Mouse (Mus musculus): ENCODE data around the gene Psen2. TPM values are rescaled to one million over a fixed set of nuclear protein-coding genes. Genes with fewer than 3 reads are reported as not detected.

The Psen2 gene
- total RNA-seq, 2 experiments from 2014 or later: 13.5 to 15.3 TPM

GRCm38 (mm10) chr1:180182731-180183130, 80.5 kb downstream of the Psen2 start:
- intact Hi-C loops (cut with DNase I): no loop called here
- DNase-seq: no peak

- intact Hi-C loops (cut with DNase I): no loop called here
- DNase-seq: peak in 1 of 2 experiments; percentile 9
Measured at GRCm38 (mm10) chr1:180181966-180182319, 81.3 kb downstream of the Psen2 start.

GRCm38 (mm10) chr1:180181304-180181965, 81.8 kb downstream of the Psen2 start:
- intact Hi-C loops (cut with DNase I): no loop called here
- DNase-seq: no peak

- intact Hi-C loops (cut with DNase I): loop anchor here (5.0 to 10.0 kb wide), 2 partner anchors 245 to 367 kb away; no protein-coding TSS in a partner anchor
- DNase-seq: peak in 1 of 2 experiments; percentile 37
Measured at GRCm38 (mm10) chr1:180179840-180180239, 83.4 kb downstream of the Psen2 start.

GRCm38 (mm10) chr1:180179100-180179499, 84.1 kb downstream of the Psen2 start:
- intact Hi-C loops (cut with DNase I): loop anchor here (5.0 to 10.0 kb wide), 2 partner anchors 246 to 368 kb away; no protein-coding TSS in a partner anchor
- DNase-seq: no peak

GRCm38 (mm10) chr1:180178340-180178739, 84.9 kb downstream of the Psen2 start:
- peak in 1 of 2 experiments; percentile 35 for DNase-seq
- intact Hi-C loops (cut with DNase I): loop anchor here (5.0 to 10.0 kb wide), 2 partner anchors 246 to 369 kb away; no protein-coding TSS in a partner anchor

Other genes with a start within 250 kb of the Psen2 start
- 100 to 1,000 TPM; 568 to 689 TPM for gene Coq8a, start 63.8 kb downstream of the Psen2 start, total RNA-seq (2021)
- 10 to 100 TPM; 81.4 to 93.6 TPM for gene Itpkb, start 67.0 kb upstream of the Psen2 start, total RNA-seq (2021)
- 1 to 10 TPM; 1.2 to 1.8 TPM for gene Stum, start 220.1 kb upstream of the Psen2 start, total RNA-seq (2021)